Mouse (Mus musculus): ENCODE data around the gene Slc5a6. TPM values are rescaled to one million over a fixed set of nuclear protein-coding genes. Genes with fewer than 3 reads are reported as not detected.
A peak's percentile ranks its signal among the peaks of the same experiment; 100 is the strongest.
"Not testable (repeated sequence)": the region's sequence is repeated elsewhere in the genome, so short reads cannot be mapped to it uniquely, and the experiment has no call there.

Slc5a6 gene
- total RNA-seq, 4 experiments from 2014 or later = 10.8 to 18.8 (median 12.4) TPM

DNA sequence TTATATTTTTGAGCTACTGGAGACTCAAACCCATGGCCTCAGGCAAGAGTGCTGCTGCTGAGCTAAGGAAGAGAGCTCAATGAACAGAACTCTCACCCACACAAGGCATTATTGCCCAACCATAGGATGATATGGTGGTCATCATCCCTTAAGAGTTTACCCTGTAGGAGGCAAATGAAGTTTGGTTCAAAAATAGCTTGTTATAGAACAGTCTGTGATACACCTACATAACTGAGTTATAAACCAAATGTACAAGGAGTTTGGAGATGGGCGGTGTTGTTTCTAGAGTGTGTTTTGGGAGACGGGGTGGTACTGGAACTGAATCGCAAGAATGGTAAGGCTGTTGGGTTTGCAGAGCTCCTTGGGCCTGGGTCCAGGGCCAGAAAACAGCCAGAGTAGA, 21.1 kb upstream of the Slc5a6 start:
- DNase-seq (ENCODE audit: low spot score) = no peak

DNA sequence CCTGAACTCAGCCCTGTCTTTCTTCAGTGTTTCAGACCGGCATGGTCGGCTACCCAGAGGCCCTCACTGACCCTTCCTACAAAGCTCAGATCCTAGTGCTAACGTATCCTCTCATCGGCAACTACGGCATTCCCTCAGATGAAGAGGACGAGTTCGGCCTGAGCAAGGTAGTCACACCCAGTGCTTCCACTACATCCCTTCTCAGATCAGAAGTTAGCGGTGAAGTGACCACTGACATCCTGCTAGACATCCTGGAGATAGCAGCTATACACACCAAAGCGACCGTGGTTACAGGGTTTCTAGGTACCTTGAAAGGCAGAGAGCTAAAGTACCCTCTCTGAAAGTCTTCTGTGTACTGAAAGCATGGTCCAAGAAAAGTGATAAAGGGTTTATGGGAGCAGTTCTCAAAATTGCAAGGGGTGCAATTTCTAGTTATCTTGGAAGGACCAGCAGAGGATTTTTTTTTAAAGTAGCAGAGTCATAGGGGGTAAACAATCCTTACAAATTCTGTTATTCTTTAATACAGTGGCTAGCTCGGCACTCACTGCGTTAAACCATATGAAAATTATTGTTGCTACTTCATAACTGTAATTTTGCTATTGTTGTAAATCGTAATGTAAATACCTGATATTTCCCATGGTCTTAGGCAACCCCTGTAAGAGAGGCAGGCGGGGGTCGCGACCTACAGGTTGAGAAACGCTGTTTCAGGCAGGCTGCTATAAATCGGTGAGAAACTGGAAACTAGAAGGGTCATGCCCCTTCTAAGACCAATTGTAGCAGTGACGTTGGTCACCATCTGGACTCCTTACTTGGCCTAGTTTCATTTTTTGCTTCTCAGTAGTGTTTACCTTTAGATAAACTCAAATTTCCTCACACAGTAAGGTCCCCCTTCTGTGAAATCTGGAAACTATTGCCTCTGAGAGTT, 6.8 kb upstream of the Slc5a6 start:
- DNase-seq (ENCODE audit: low spot score) = peak; percentile 7

DNA sequence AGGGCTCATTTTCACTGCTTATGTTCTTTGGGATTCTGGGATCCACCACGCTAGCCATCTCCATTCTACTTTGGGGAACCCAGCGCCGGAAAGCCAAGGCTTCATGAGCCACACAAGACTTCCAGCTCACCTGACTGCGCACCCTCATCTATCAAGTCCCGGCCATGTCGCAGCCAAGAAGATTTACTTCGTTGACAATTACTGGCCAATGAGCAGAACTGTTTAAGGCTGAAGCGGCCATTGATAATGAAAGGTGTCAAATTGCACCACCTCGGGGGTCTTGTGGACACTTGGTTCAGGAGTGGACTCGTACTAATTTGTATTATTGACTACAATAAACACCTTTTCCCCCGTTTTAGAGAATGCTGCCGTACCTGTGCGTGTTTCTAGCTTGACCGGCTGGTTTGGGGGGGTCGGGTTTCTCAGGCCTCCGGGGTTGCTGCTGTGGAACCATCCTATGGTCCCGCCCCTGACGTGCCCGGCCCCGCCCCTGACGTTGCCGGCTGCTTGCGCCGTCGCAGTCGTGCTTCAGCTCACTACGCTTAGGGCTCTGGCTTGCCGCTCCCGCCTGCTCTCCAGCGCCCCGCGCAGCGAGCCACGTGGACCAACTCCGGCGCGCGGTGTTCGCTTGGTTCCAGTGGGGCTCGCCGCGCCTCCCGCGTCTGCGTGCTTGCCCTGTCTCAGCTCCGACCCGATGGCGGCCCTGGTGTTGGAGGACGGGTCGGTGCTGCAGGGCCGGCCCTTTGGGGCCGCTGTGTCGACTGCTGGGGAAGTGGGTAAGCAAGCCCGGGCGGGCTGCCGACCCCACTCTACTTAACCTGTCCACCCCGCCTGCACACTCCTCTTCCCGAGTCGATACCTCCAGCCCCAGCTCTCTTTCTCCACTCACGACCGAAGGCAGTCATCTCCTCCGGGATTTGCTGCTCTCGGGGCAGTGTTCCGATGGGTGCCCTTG, 5.8 kb upstream of the Slc5a6 start, which contains the start of gene Cad:
Gene Cad (plus strand): TSS at position 520 of the 955 bp plus-strand sequence.
- DNase-seq (ENCODE audit: low spot score) = peak; percentile 95

DNA sequence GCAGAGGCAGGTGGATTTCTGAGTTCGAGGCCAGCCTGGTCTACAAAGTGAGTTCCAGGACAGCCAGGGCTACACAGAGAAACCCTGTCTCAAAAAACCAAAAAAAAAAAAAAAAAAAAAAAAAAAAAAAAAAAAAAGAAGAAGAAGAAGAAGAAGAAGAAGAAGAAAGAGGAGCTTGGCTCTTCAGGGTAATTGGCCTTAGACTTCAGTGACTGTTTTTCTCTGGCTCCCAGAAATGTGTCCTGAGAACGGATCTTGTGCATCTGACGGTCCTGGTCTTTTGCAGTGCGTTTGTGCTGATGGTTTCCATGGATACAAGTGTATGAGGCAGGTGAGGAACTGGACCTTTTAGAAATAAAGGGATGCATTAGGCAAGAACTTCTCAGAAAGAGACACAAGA, 5.0 kb upstream of the Slc5a6 start:
- DNase-seq (ENCODE audit: low spot score) = not testable (repeated sequence)

DNA sequence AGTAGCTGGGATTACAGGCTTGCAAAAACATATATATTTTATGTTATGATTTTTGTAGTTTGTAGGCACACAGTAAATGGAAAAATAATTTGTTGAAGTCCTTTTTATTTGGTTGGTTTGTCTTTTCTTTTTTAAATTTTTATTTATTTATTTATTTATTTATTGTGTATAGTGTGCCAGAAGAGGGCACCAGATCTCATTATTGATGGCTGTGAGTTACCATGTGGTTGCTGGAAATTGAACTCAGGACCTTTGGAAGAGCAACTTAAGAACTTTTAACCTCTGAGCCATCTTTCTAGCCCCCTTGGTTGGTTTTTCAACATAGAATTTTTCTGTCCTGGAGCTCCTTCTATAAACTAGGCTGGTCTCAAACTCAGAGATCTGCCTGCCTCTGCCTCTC, 1.7 kb upstream of the Slc5a6 start:
- no peak for DNase-seq (ENCODE audit: low spot score)

DNA sequence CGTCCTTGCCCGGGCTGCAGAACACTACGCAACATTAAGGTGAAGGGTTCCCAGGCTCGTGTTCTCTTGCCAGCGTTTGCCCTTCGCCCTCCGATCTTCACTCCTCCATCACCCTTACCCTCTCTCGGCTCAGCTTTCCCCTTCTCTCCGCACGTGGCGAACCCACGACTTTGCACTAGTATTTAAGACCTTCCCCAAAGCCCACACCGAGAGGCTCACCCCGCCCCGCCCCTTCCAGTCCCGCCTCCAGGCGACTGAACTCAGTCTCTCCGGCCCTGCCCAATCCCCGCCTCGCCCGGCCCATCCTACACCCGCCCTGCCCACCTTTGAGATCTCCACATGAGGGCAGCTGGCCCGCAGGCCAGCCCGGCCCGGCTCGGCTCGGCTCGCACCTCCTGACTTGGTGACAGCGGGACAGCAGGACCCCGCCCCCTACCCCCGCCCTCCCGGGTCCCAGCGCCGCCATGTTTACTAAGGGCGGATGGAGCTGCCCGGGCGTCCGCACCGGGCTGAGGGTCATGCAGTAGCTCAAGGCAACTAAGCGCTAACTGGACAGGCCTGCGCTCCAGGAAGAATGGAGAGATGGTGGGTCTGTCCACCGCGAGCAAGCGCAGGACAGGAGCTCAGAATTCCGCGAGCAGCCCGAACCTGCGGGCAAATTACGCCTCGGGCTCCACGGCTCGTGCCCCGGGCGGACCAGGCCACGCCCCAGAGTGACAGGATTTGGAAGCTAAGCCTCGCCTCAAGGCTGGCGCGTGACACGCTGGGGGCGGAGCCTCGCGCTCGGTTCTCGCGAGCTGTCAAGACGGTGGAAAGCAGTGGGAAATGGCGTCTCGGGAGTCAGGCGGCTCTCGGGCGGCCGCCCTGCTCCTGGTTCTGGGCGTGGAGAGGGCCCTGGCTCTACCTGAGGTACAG, 619 bp downstream of the Slc5a6 start, which contains the start of gene Atraid:
Gene Atraid (plus strand): TSS at position 465 of the 915 bp plus-strand sequence.
- peak; percentile 98 for DNase-seq (ENCODE audit: low spot score)

DNA sequence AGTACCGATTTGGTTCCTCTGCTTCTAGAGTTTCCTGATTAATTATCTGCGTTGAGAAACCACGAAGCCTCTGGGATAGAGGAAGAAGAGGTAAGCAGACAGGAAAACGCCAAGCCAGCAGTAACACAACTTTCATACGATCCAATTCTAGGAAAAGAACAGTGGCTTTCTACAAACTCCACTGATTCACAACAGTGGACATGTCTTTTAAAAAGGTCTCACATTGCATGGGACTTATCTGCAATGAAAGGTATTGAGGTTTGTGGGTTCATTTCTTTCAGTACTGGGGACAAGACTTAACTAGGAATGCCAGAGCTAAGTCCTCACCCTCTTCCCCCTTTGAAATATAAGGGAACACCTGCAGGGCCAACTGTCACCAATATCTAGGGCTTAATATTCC, 1.6 kb downstream of the Slc5a6 start:
- DNase-seq (ENCODE audit: low spot score) = no peak

DNA sequence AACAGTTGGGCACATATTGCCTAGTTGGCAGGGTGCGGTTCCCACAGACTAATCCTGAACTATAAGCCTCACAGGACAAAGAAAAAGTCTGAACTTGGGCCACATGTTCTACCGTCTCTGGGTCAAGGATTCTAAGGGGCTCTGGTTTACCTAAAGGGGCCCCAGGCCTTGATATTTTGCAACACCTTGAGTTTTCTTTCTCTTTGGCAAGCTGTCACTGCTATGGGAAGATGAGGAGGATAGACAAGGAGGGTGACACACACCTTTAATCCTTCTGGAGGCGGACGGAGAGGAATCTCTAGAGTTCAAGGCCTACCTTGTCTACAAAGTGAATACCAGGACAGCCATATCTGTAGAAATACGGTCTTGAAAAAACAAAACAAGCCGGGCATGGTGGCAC, 2.3 kb downstream of the Slc5a6 start:
- no peak for DNase-seq (ENCODE audit: low spot score)

DNA sequence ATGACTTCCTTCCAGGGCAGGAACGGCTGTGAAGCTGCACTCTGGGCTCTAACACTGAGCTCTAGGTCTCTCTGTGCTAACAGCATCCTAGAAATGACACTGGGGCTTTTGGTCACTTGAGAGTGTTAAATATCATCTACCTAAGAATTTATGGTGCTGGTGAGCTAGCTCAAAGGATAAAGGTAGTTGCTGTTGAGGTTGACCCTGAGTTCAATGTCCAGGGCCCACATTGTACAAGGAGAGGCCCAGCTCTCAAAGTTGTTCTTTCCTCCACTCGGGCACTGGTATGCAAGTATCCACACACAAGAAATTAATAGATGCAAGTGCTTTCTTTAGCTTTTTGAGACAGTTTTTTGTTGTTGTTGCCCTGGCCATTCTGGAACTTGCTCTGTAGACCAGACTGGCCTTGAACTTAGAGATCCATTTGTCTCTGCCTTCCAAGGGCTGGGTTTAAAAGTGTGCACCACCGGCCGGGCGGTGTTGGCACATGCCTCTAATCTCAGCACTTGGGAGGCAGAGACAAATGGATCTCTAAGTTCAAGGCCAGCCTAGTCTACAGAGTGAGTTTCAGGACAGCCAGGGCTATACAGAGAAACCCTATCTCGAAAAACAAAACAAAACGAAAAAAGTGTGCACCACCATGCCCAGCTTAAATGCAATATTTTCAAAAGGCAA, 10.4 kb downstream of the Slc5a6 start:
- no peak for DNase-seq (ENCODE audit: low spot score)

DNA sequence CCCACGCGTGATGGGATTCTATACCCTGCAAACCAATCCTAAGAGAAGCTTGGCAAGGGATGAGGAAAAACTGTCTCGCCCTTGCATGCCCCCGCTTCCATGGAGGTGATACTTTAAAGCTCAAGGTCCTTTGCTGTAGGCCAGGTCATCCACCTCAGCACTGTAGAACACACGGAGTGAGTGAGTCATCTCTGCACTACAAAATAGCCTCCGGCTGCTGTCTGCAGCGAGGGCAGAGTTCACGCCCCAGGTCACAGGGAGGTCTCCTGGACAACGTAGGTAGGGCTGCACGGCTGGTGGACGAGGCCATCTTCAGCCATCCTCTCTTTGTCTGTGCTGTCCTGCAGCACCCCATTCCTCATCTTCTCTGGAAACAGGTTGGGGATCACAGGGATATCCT, 12.2 kb downstream of the Slc5a6 start:
- DNase-seq (ENCODE audit: low spot score) = not testable (repeated sequence)

DNA sequence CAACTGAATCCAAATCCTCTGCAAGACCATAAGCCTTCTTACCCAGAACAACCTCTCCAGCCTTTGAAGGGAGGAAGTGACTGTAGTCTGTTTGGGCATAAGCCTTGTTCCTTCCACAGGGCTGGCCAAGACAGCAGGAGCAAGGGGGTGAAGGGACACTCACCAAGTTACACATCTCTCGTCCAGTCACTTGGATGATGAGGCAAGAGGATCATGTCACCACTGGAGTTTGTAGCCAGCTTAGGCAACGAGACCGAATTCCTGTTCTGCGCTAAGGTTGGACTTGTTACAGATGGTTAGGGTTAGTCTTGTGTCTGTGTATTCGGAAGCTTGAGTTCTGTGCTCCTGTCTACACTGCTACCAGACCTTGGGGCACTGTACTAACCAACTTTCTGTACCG, 14.1 kb downstream of the Slc5a6 start:
- no peak for DNase-seq (ENCODE audit: low spot score)

DNA sequence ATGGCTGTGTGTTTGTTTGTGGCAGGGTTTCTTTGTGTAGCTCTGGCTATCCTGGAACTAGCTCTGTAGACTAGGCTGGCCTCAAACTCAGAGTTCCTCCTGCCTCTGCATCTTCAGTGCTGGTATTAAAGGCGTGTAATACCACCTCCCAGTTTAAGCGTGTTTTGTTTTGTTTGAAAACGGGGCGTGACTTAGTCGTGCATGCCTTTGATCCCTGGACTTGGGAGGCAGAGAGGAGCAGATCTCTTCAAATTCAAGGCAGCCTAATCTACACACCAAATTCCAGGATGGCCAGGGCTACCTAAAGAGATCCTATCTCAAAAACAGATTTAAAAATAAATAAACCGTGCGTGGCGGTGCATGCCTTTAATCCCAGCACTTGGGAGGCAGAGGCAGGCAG, 17.2 kb downstream of the Slc5a6 start:
- DNase-seq (ENCODE audit: low spot score) = no peak

DNA sequence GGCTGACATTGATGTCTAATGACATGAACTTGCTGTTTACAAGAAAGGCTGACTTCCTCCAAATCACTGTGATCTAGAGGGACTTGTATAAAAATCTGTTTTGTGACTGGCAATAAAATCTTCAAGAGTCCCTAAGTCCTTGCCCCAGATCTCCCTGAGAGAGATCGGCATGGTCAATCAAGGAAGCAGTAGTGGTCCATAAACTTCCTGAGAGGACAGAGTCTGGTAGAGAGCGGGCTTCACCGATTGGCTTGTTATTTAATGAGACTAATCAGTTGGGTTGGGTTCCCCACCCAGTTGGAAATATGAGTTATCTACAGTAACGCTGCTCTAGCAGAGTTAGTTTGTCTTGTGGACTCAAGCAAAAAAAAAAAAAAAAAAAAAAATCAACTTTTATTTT, 17.8 kb downstream of the Slc5a6 start:
- no peak for DNase-seq (ENCODE audit: low spot score)

DNA sequence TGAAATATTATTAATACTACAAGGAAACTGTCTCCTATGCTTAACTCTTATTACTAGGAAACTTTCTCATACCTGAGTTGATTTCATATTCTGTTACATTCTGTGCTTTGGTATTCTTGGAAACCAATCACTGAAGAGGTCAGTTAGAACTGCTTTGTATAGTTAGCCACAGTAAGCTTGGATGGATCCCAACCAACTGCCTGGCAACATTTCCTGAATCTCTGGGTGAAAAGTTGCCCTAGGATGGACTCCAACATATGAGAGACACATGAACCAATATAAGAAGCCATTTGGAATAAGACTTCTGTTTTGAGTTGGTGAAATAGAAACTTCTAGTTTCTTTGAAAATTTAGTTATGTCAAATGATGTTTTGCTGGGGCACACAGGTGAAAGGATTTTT, 24.1 kb downstream of the Slc5a6 start:
- DNase-seq (ENCODE audit: low spot score) = no peak

DNA sequence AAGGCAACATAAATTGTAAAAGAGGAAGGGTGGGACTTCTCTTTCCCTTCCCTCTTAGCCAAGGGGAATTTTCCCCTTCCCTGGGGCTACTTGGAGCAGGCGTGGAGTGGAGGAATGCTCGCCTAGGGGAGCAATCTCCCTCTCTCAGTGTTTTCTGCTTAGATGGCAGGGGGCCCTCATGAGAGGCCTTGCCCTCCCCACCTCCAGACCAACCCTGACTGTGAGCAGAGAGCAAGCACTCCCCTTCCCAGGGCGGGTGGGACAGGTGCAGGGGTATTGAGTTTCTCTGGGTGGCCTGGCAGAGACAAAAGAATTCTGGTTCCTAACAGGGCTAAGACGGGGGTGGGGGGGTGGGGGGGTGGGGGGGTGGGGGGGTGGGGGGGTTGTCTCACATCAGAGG, 25.5 kb downstream of the Slc5a6 start:
- DNase-seq (ENCODE audit: low spot score) = no peak

DNA sequence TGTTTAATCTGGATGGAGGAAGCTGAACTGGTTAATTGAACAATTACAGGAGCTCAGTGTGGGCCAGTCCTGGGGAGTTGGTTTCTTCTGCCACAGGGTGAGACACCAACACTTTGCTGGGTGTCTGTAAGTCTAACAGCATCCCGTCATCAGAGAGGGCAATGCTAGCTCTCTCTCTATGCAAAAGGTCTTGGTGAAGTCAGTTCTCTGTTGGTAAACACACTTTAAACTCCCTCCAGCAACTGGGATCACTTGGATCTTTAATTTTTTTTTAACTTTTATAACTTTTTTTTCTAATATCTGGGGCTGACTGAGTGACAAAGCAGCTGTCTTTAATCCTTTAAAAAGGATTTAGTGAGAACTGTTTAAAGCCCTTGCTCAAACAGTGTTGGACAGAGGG, 26.0 kb downstream of the Slc5a6 start:
- no peak for DNase-seq (ENCODE audit: low spot score)

DNA sequence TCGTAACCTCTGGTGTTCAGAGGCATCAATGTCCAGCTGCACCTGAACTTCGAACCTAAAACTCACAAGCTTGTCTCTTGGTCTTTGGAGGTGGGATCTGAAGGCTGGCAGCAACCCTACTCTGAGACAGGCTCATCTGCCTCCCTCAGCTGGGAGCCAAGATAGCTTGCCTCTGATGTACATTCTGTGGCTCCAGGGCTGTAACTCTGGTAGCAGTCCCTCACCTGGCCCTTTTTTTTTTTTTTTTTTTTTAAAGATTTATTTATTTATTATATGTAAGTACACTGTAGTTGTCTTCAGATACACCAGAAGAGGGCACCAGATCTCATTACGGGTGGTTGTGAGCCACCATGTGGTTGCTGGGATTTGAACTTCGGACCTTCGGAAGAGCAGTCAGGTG, 26.9 kb downstream of the Slc5a6 start:
- not testable (repeated sequence) for DNase-seq (ENCODE audit: low spot score)

DNA sequence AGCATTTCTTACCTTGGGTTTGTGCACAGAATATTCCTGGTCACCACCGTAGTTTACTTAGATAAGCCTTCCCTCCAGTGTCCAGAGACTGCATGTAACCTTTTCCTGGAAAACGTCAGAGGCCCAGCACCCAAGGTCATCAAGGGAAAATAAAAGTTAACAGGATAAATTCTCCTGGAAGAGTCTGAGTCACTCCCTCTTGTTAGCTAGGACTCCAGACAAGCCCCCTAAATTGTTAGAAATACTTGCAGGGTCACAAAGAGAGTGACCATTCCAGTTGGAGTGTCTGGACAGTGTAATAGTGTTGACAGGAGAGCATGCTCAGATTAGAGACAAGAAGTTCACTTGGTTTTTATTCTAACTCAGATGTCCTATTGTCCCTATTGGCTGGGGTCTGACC, 32.8 kb downstream of the Slc5a6 start:
- no peak for DNase-seq (ENCODE audit: low spot score)

DNA sequence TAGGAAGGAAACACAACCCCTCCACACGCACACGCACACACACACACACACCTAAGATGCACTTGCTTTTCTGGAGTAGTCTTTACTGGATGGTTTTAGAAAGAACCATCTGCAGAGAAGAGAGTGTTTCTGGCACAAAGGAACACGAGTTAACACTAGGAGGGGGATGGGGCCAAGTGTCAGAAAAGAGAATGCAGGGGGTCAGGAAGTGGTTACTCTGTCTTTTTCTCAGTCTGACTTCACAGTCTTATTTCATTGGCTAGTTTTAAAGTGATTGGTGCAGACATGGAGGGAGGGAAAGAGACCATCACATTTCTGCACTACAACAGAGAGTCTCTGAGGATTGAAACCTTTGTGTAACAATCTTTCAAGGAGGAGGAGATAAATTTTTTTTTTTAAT, 36.0 kb downstream of the Slc5a6 start:
- DNase-seq (ENCODE audit: low spot score) = no peak

DNA sequence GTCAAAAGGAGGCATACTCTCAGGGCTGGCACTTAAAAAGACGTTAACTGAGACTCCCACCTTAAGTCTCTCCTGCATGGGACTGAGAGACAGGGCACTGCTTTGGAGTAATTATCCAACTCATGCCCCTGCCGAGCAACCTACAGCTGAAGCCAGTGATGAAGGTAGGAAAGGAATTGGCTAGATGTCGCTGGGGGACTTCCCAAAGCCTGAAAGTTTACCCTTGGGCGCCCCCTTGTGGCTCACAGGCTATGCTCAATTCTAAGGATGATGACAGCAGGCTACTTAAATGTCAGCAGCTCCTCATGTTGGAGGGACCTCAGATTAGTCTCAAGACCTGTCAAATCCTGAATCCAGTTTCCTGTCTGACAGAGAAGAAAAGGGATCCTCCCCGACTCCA, 44.5 kb downstream of the Slc5a6 start:
- peak; percentile 89 for DNase-seq (ENCODE audit: low spot score)

DNA sequence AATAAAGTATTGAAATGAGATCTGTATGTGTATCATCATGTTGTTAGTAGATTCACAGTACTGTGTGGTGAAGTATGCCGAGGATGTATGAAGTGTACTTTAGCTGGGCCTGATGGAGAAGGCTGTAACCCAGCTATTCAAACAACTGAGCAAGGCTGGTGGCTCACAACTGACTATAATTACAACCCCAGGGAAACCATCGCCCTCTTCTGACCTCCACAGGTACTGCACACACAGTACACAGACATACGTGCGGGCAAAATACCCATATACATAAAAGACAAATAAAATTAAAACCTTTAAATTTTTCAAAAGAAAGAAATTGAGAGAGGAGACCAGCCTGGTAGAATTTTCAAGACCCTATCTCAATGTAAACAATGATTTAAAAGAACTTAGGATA, 47.2 kb downstream of the Slc5a6 start:
- DNase-seq (ENCODE audit: low spot score) = no peak

Data from heart, adult 8-10 months (tissue).